Mouse (Mus musculus) ES-E14 (cell line): ENCODE data around the gene Zbtb34.

Experiments
- MAFK ChIP-seq: IDR thresholded peaks from 2 replicates; pipeline ENCODE4 v1.6.1; 2014; ENCODE audit warnings: mild to moderate bottlenecking, low read depth, low read length, inconsistent platforms; ENCODE audit not compliant: insufficient read depth
- ZNF384 ChIP-seq: IDR thresholded peaks from 2 replicates; pipeline ENCODE4 v1.6.1; 2012; ENCODE audit warnings: low read depth, low read length, inconsistent platforms

DNA sequence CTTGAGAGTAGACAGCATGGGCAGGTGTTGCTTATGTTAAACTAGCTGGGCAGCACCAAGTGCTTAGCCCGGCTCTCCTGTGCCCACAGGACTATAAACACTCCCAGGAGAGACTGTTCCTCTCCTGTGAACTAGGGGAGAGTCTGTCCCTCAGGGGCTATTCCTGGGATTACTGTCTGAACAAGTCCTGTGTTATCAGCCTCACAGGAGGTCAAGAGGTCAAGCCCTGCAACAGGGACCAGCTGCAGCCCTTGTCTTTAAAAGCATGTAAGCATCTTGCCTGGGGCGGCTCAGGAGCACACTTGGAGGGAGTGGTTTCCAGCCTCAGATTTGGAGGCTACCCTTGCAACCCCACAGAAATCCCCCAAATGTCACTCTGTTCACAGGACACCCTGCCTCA, 7.3 kb upstream of the Zbtb34 start:
- no peak for TF ChIP-seq ZNF384
- TF ChIP-seq MAFK: no peak
